Mouse (Mus musculus) C2C12 (cell line): Measurements from ENCODE around the gene Bcl11b. TPM values are rescaled to one million over a fixed set of nuclear protein-coding genes. Genes with fewer than 3 reads are reported as not detected.

Experiments used
- H3K27me3 ChIP-seq: one replicate; pipeline ENCODE4 v1.6.1; 2011; ENCODE audit not compliant: control insufficient read depth, insufficient read depth, insufficient read length
- H3K36me3 ChIP-seq: one replicate; pipeline ENCODE4 v1.6.1; 2011; ENCODE audit not compliant: control insufficient read depth, insufficient read depth
- H3K4me3 ChIP-seq: one replicate; pipeline ENCODE4 v1.5.1; 2011; ENCODE audit warnings: mild to moderate bottlenecking, control low read depth; ENCODE audit not compliant: poor library complexity, insufficient read depth, severe bottlenecking
- H3K79me2 ChIP-seq: one replicate; pipeline ENCODE4 v1.6.1; 2011; ENCODE audit not compliant: control insufficient read depth, insufficient read depth
- H3K79me3 ChIP-seq: one replicate; pipeline ENCODE4 v1.6.1; 2011; ENCODE audit warnings: low read depth, control low read depth
- H3ac ChIP-seq: one replicate; pipeline ENCODE3; 2011; ENCODE audit warnings: low read depth; ENCODE audit not compliant: control insufficient read depth, insufficient read length
- CEBPB ChIP-seq: IDR thresholded peaks from one replicate; pipeline ENCODE4 v1.6.1; 2011; ENCODE audit warnings: low read depth, mild to moderate bottlenecking, control low read depth, moderate library complexity
- CTCF ChIP-seq: IDR thresholded peaks from one replicate; pipeline ENCODE4 v1.5.1; 2011; ENCODE audit not compliant: control insufficient read depth, insufficient read depth, insufficient read length
- FOSL1 ChIP-seq: IDR thresholded peaks from one replicate; pipeline ENCODE4 v1.8.0; 2011; ENCODE audit warnings: mild to moderate bottlenecking, low read length; ENCODE audit not compliant: poor library complexity, insufficient read depth, severe bottlenecking
- MAX ChIP-seq: IDR thresholded peaks from one replicate; pipeline ENCODE4 v1.6.1; 2011; ENCODE audit warnings: mild to moderate bottlenecking, control low read depth
- MYOD1 ChIP-seq: IDR thresholded peaks from one replicate; pipeline ENCODE4 v1.6.1; 2011; ENCODE audit warnings: low read depth; ENCODE audit not compliant: control insufficient read depth, insufficient read length
- MYOG ChIP-seq: IDR thresholded peaks from one replicate; pipeline ENCODE4 v1.6.1; 2011; ENCODE audit not compliant: control insufficient read depth, insufficient read length; ENCODE audit errors: extremely low read depth
- USF1 ChIP-seq: IDR thresholded peaks from one replicate; pipeline ENCODE4 v1.6.1; 2011; ENCODE audit warnings: low read depth, mild to moderate bottlenecking, control low read depth, moderate library complexity
- polyA plus RNA-seq: library from polyadenylated mRNA; unstranded; fragments of >200 nt; fragmentation: generic; extraction: Trizol; gene quantifications from one replicate; pipeline ENCODE4 v1.2.1, GENCODE M21; 2012; ENCODE audit warnings: missing spikeins

The Bcl11b gene
- polyA plus RNA-seq, 1 experiment = not detected

DNA sequence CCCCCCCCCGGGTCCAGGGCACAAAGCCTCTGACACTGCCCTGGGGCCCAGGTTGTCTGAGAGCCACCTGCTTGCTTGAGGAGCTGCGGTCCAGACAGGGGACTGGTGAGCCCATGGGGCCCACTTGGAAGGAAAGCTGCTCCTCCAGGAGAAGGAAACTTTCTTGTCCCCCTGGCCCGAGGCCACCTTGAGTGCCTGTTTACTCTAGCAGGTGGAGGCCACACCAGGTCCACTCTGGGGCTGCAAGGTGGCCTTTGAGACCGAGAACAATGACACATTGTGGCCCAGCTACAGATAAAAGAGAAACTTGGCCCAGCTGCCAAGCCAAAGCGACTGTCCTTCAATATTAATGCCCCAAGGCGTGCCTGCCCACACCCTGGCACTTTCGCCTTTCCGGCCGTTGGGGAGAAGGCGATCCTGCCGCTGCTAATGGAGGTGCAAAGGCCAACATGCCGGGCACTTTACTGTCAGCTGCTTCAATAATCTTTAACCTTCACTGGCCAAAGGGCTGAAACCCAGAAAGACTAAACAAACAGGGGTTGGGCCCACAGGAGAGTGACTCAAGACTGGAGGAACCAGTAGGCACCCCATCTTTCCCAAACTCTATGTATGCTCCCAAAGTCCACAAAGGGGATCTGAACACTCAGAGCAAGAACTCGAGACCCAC lies 32.1 kb upstream of the Bcl11b start:
- Histone ChIP-seq H3K79me3 (no peaks in the 10 kb centered on the region), H3K79me2 (no peaks in the 10 kb centered on the region), H3K27me3 (no peaks in the 10 kb centered on the region), H3ac (no peak overlapping the region), H3K4me3 (no peak overlapping the region), H3K36me3 (no peaks in the 10 kb centered on the region)
- TF ChIP-seq CTCF = no peak
- no peak for TF ChIP-seq FOSL1
- TF ChIP-seq MYOG = no peak
- TF ChIP-seq CEBPB = no peak
- no peak for TF ChIP-seq MYOD1
- TF ChIP-seq USF1 = no peak
- no peak for TF ChIP-seq MAX

DNA sequence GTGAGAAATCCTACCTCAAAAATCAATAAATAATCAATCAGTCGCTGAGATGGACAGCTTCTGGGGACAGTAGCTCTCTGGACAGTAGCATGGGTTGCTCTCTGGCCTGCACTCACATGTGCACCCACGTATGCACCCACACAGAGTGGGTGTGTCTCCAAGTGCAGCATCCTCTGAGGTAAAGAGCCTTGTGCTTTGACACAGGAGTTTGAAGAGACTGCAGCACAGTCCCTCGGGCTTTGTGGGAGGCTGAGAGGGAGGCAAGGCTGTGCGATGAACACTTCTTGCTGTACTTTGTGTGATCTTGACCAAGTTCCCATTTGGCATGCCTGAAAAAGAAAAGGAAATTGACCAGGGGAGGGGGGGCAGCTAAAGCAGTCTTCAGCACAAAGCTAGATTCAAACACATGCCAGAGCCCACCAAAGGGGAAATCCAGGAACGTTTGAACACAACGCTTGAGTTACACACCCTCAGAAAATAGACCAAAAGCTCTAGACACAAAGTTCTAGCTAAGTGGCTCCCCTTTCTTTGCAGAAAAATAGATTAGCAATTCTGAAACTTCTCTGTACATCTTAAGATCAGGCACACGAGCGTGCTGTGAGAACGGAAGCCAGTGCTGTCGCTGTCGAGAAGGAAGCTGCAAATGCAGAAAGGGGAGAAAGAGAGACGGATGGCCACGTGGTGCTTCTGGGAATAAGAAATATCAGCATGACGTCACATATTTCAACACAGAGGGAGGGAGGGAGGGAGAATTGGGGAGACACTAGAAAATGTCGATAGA lies 19.6 kb upstream of the Bcl11b start:
- Histone ChIP-seq H3K79me3 (no peaks in the 10 kb centered on the region), H3K79me2 (no peaks in the 10 kb centered on the region), H3K4me3 (no peak overlapping the region), H3K36me3 (no peaks in the 10 kb centered on the region), H3K27me3 (no peaks in the 10 kb centered on the region), H3ac (no peak overlapping the region)
- no peak for TF ChIP-seq MYOG
- TF ChIP-seq CTCF = no peak
- TF ChIP-seq MYOD1 = no peak
- no peak for TF ChIP-seq MAX
- TF ChIP-seq CEBPB = no peak
- TF ChIP-seq USF1 = no peak
- no peak for TF ChIP-seq FOSL1

- no peak overlapping the region for H3K4me3 ChIP-seq
- H3ac ChIP-seq = no peak overlapping the region
- H3K36me3 ChIP-seq = no peaks in the 10 kb centered on the region
- H3K79me2 ChIP-seq = no peaks in the 10 kb centered on the region
- H3K79me3 ChIP-seq = no peaks in the 10 kb centered on the region
- TF ChIP-seq CEBPB (no peak), MYOG (no peak), FOSL1 (no peak), CTCF (no peak), MYOD1 (no peak), MAX (no peak), USF1 (no peak)
- peaks cover 34% of the 10 kb centered on the region for H3K27me3 ChIP-seq
These were observed 8.6 kb upstream of the Bcl11b start for GRCm38 (mm10) chr12:108012003-108012402.

- Histone ChIP-seq H3K27me3 (peaks cover 45% of the 10 kb centered on the region), H3K79me2 (no peaks in the 10 kb centered on the region), H3K79me3 (no peaks in the 10 kb centered on the region), H3ac (no peak overlapping the region), H3K4me3 (no peak overlapping the region), H3K36me3 (no peaks in the 10 kb centered on the region)
- no peak for TF ChIP-seq USF1
- no peak for TF ChIP-seq MAX
- TF ChIP-seq CTCF = no peak
- no peak for TF ChIP-seq MYOD1
- TF ChIP-seq CEBPB = no peak
- TF ChIP-seq FOSL1 = no peak
- no peak for TF ChIP-seq MYOG
These were observed 6.9 kb upstream of the Bcl11b start for GRCm38 (mm10) chr12:108010346-108010745.

DNA sequence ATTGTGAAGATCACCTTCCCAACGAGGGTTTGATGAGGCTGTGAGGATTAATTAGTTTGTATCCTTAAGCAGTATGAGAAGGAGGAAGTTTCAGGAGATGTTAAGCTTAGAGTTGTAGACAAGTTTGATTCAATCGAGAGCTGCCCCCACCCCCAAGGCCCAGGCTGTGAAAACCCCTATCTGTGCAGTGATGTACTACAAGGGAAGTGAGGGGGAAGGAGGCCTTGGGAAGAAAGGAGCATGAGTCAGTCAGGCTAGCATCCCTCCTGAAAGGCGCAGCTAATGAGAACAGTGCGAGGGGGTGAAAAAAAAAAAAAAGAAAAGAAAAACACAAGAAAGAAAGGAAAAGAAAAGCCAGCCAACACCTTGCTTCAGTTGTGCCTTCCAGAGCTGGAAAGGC lies 5.8 kb upstream of the Bcl11b start:
- Histone ChIP-seq H3K79me3 (no peaks in the 10 kb centered on the region), H3K36me3 (no peaks in the 10 kb centered on the region), H3ac (no peak overlapping the region), H3K79me2 (no peaks in the 10 kb centered on the region), H3K27me3 (peaks cover 56% of the 10 kb centered on the region), H3K4me3 (no peak overlapping the region)
- TF ChIP-seq CEBPB (no peak), MYOD1 (no peak), CTCF (no peak), MYOG (no peak), USF1 (no peak), MAX (no peak), FOSL1 (no peak)
